Mouse (Mus musculus): Measurements from ENCODE around the gene Gstm5.

Gstm5 gene

GRCm38 (mm10) chr3:107931670-107932069, 36.0 kb downstream of the Gstm5 start, which contains the start of gene Gstm7:
Gene Gstm7, minus strand, starts transcription at chr3:107931817.
- DNase-seq (ENCODE audit: low spot score): peak; percentile 97

GRCm38 (mm10) chr3:107932128-107932527, 36.5 kb downstream of the Gstm5 start:
- peak; percentile 8 for DNase-seq (ENCODE audit: low spot score)

- no peak for DNase-seq (ENCODE audit: low spot score)
These were observed 39.6 kb downstream of the Gstm5 start for GRCm38 (mm10) chr3:107935268-107935667.

GRCm38 (mm10) chr3:107935888-107936287, 40.3 kb downstream of the Gstm5 start:
- DNase-seq (ENCODE audit: low spot score): no peak

GRCm38 (mm10) chr3:107939403-107939802, 43.8 kb downstream of the Gstm5 start:
- DNase-seq (ENCODE audit: low spot score): peak; percentile 64

GRCm38 (mm10) chr3:107939830-107940229, 44.2 kb downstream of the Gstm5 start:
- no peak for DNase-seq (ENCODE audit: low spot score)

GRCm38 (mm10) chr3:107940524-107940923, 44.9 kb downstream of the Gstm5 start:
- DNase-seq (ENCODE audit: low spot score): peak; percentile 17

GRCm38 (mm10) chr3:107941261-107941660, 45.6 kb downstream of the Gstm5 start:
- peak; percentile 24 for DNase-seq (ENCODE audit: low spot score)

- no peak for DNase-seq (ENCODE audit: low spot score)
These were observed 47.8 kb downstream of the Gstm5 start, which contains the start of gene Gstm6 for GRCm38 (mm10) chr3:107943239-107943990. Gene Gstm6, minus strand, starts transcription at chr3:107943749.

- DNase-seq (ENCODE audit: low spot score): no peak
These were observed 50.1 kb downstream of the Gstm5 start for GRCm38 (mm10) chr3:107945729-107946128.

Measured in MN1 (cell line).